Mouse (Mus musculus) urinary bladder, adult 18-20 months (tissue): Measurements from ENCODE around the gene Wdr37.
"Not testable (repeated sequence)": the region's sequence is repeated elsewhere in the genome, so short reads cannot be mapped to it uniquely, and the experiment has no call there.

ENCODE experiments used
- DNase-seq, 2 experiments: peaks; one replicate each; pipeline ENCODE4 v3.0.0; 2022; ENCODE audit warnings: low spot score in 2 of 2, mixed read lengths in 2 of 2

Gene Wdr37

DNA sequence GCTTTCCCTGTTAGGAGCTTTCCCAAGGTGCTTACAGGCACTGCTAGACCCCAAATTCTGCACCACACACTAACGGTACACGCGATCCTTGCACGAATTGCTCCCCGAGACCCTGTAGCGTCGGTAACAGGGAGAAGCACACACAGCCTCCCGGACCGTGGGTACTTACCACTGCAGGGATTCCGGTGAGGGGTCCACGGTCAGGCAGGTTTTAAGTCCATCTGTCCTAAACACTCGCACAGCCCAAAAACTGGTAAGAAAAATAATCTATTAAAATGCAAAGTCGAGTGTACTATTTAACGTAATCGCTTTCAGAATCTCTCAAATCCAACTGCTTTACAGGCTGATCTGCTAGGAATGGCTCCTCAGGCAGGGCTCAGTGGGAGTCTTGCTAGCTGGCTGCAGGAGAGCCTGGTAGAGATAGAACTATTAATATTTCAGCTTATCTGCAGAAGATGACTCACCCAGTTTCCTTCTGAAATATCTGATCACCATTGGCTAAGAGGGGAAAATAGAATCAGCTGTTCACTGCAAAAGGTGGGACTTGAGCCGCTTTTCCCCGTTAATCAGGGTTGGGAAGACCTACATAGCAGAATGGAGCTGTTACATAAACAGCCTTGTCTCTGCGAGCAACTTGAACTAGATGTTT is at the start of gene Wdr37:
Gene Wdr37 (minus strand): TSS at position 596 of the 649 bp plus-strand sequence.
- no peak for DNase-seq

DNA sequence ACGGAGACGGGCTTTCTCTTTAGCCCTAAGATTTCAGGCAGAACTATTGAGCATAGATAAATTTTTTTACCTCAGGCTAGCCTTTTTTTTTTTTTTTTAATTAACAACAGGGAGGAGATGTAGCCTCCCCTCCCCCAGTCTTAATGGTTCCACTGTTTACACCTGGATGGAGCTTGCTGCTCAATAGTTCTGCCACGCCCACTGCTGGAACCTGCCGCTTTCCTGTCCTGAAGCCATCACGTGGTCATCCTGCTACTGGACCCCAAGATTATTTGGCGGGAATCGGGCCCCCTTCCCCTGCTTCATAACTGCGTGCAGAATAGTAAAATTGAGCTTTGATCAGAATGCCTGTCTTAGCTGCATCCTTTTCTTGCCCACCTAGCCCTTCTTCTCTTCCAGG is 42.2 kb upstream of the Wdr37 start:
- DNase-seq: not testable (repeated sequence)

DNA sequence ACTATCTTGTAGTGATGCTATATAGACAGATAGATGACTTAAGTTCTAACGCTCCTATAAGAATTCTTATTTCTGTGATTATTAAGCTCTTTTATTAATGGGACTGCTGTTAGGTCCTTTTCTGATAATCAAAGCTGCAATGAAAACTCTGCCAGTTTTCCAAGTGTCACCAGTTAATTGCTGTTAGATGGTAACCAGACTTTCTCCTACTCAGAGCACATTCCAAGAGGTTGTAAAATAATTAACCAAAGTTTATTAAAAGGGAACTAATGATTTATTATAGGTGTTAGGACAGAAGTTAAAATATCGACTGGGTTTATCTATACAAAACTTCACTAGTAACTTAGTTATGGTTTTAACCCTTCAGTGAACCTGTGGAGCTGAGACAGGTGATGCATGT is 34.3 kb upstream of the Wdr37 start:
- not testable (repeated sequence) for DNase-seq

DNA sequence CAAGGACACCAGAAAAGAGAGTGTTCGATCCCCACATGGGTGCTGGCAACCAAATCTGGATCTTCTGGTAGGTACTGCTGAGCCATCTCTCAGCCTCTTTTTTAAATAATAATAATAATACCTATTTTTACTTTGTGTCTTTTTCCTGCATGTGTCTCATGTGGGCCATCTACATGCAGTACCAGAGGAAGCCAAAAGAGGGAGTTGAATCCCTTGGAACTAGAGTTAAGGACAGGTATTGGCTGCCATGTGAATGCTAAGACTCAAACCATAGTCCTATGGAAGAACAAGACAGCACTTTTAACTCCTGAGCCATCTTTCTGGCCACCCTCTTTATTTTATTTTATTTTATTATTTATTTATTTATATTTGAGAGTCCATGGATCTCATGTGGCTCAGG is 16.9 kb upstream of the Wdr37 start:
- no peak for DNase-seq

DNA sequence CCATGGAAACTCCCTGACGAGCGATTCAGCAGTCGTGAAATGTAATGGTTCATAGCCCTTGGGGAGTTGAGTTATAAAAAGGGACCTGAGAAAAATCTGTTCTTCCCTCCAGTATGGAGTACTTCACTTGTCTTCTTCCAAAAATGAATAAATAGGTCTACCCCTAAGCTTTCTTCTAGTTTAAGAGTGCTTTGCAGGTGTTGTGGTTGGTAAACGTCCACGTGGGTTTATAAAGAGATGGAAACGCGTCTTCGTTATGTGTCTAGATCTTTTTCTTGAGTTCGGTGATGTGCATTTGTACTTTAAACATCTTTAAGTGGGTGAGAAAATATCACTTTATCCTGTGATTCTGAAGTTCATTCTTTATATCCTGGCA is 14.5 kb upstream of the Wdr37 start:
- DNase-seq: no peak

DNA sequence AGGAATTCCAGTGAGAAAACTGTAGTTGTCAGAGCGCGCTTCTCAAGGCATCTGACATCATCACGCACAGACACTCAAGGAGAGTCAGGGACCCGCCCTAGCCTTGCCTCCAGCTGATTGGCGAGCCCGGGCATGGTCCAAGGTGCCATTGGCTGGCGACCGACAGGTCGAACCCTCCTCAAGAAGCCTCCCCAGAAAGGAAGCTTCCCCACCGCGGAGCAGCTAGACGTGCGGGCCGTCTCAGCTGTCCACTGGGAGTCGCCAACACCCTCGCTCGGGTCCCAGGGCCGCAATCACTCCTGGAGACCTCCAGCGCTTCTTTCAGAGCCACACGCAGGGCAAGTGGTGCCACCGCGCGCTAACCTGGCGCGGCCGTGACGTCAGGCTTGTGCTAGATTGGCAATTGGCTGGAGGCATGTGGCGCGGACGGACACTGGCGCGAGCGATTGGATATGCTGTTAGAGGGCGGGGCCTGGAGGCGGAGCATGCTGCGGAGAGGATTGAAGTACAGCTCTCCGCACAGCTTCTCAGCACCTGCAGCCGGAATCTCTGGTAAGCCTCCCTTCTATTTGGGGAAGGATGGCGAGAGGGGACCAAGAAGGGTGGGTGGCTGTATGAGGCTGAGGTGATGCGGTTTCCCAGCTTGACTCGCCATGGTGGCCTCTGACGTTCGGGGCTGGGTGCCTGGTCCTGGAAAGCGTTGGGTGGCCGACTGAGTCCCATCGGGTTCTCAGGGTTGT is 13.9 kb upstream of the Wdr37 start, which contains the start of gene Idi1:
Gene Idi1 (plus strand): TSS at position 57 of the 740 bp plus-strand sequence.
- DNase-seq: peak; percentile 91 to 98

DNA sequence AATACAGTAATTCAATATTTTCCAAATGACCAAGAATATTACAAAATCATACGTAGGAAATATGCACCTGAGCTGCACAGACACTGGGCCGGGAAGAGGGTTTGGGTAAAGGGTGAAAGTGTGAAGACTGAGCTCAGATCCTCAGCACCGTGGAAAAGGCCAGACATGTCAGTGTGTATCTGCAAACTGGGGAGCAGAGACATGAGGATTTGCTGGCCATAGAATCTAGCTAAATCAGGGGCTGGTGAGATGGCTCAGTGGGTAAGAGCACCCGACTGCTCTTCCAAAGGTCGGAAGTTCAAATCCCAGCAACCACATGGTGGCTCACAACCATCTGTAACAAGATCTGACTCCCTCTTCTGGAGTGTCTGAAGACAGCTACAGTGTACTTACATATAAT is 12.2 kb upstream of the Wdr37 start:
- DNase-seq: not testable (repeated sequence)

DNA sequence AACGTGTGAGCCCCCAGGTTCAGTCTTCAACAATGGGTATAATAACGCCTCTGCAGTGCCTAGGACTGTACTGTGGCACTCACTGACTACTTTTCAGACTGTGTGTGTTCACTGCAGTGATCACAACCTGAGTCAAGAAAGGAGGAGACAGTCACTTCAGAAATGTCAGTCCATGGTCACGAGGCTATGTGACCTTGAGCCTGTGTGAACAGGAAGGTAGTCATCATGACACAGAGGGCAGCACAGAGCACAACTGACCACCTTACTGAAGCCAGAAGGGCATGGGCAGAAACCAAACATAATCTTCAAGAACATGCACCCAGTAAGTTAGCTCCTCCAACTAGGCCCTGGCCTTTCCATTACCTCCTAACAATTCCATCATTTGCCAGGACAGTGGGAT is 9.9 kb upstream of the Wdr37 start:
- no peak for DNase-seq

DNA sequence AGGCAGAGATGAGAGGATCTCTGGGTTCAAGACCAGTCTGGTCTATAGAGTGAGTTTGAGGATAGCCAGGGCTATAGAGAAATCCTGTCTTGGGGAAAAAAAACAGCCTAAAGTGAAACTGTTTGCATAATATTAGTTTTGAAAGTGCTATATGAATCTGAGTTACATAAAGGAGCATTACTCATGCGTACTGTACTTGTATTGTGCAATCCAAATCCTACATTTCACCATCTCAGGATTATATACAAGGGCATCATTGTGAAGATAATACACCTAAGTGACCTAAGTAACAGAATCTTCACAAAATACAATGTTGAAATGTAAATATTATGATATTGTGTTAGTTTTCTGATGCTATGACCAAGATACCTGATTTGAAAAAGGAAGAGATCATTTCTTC is 2.1 kb upstream of the Wdr37 start:
- DNase-seq: no peak

DNA sequence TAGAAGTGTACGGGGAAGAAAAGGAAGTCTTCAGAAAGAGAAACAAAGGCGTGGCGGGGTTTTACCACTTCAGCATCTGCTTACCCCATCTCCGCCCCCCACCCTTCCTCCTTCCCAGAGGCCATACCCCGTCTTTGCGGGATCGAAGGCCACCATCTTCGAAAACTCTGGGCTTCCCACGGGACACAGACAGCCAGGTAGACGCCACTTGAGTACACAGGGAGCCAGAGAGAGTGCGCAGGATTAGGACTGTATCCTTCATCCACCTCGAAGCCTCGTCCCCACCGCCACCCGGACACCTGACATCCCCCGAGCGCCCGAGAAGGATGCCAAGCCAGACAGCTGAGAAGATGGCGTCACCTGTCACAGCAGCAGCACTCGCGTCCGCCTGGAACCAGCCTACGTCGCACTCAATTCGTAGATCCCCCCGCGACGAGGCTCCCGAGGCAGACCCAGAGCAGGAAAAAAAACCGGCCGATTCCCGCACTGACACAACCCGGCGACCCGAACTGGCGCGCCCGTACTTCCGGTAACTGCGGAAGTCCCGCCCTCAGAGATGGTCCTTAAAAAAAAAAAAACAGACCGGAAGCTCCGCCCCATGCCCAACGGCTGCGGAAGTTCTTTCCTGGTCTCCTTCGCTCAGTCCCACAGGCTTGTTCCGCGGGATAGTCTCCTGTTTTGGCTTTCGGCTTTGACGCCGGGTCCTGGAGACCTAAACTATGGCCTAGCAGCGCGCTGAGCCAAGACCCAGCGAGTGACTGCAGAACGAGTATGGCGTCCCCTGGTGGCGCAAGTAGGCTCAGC is 997 bp downstream of the Wdr37 start:
- peak; percentile 78 to 84 for DNase-seq

DNA sequence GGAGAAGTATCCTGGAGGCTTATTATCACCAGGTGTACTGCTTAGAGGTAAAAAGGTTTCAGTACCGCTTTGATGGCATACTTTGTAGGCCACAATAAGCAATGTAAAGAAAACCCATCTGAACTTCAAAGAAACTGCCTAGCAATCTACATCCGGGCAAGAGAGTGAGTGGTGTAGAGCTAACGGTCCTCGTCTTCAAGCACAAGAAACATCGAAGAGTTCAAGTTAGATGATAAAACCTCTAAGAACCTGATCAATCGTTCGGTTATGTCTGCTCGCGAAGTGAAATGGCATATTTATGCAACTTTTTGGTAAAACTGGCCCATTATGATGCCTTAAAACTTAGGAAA is 1.6 kb downstream of the Wdr37 start:
- DNase-seq: no peak

DNA sequence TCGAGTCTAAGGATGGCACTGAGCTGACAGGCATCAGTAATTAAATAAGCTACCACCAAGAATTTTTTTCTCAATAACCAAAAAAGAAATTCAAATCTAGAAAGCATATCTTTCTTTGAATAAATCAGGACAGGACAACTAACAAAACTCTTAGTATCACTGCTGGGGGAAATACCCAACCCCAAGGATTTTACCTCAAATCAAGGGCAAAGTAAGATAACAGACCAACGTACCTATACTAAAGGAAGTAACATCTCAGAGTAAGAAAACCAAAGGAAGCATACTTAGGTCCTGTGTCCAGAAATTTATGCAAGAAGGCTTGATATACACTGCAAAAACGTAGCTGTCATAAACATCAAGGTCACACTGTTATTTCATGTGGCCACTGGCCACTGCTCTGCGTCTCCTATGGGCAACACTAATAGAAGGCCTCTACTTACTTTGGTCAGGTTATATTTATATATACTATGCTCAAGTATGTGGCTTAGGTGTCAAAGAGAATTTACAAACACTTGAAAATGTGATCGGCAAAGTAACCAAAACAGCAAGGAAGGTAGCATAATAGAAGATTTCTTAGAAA is 2.0 kb downstream of the Wdr37 start:
- no peak for DNase-seq

DNA sequence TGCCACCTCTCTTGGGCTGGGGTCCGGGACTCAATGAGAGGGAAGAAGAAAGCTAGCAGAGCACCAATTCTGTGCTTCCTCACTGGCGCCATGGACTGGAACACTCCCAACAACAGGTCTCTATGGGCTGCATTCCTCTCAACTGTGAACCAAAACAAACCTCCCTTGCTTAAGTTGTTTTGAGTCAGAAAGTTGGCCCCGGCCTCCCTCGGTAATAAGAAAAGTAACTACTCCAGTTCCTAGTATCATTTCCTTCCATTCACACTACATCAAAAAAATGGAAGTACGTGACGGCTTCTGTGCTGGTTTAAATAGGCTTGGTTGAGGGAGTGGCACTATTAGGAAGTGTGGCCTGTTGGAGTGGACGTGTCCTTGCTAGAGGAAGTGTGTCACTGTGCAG is 5.1 kb downstream of the Wdr37 start:
- no peak for DNase-seq

DNA sequence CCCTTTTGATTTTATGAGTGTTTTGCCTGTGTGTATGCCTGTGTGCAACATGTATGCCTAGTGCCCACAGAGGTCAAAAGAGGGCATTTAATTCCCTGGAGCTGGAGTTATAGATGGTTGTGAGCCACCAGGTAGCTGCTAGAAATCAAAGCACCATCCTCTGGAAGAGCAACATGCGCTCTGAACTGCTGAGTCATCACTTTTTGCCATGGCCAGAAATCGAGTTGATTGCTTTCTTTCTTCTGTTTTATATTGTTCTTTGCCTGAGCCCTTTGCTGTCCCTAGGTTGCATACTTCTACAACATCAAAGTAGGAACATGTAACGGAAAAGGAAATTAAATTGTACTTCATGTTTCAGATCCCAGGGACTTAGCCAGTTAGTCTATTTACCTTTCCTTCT is 6.7 kb downstream of the Wdr37 start:
- DNase-seq: no peak

DNA sequence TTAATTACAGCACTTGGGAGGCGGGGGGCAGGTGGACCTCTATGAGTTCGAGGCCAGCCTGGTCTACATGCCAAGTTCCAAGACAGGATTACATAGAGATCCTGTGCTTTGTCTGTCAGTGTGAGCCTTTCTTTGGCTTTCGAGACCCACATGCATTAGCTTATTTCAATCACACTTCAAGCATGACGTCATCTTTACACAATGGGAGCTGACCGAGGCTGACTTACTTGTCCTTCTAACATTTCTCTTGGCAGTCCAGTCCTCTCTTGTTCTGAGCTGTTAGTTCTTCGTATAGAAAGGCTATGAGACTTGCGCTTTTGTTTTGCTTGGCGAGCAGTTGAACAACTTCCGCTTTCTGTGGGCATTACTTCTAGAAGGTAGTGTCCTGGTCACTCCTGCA is 10.8 kb downstream of the Wdr37 start:
- no peak for DNase-seq

DNA sequence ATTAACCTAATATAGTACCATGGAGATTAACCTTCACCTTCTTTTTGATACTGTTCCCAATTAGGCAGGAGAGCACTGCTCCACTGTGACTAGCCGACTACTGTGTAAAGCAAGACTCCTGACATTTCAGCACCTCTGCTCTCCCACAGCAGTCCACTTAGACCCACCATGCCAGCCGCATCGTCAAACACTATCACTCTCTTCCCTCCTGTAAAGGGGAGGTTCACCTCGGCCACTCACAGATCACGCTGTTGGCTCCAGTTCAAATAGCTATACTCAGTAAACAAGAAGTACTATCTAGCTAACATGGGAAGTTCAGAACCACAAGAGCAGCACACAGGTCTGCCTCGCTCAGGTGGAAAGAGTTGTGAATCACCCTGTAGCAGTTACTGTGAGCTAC is 13.3 kb downstream of the Wdr37 start:
- DNase-seq: no peak

DNA sequence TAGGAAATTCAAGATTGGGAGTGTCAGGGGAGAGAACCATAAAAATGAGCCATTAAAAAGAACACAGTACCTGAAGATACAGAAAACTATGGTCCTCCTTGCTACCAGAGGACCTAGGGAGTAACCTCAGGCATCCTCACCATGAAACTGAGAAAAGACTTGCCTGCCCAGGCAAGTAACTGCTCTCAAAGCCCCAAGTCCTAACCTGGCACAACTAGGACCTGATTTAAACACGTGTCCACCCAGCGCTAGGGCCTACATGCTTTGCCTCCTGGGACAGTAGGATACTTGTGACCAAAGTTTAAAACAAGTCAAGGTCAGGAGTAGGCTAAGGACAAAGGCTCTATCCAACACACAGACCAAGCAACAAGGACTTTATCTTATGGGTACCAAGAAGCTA is 16.9 kb downstream of the Wdr37 start:
- DNase-seq: no peak

DNA sequence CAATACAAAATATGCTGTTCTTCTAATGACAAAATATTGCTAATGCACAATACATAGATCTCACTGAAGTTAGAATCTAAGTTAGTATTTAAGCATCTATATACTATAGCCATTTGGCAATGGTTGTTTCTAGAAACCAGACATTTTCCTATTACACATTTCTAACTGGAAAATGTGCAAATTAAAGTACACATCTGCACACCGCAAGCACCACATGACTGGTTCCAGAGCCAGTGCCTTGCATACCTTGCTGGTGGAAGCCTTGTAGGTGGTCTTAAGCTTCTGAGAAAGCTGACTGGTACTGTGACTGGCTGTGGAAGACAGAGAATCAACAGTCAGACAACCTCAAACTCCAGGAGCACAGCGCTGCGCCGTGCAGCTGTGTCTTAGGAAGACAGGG is 18.3 kb downstream of the Wdr37 start:
- no peak for DNase-seq

DNA sequence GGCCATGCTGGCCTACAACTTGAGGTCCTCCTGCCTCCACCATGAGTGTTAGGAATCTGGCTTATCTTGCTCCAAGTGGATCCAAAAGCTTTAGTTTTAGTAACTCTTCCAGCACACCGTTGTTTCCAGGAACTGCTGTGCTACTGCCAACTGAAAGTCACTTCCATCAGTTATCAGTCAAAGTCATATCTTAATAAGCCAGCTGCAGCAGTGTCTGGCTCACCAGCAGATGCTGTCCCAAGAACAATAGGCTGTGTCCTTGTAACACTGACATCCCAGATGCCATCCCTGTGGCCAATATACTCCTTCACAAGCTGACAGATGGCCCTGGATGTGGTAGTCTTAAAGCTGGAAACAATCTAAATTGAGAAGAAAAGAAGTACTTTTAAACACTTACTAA is 22.4 kb downstream of the Wdr37 start:
- no peak for DNase-seq

DNA sequence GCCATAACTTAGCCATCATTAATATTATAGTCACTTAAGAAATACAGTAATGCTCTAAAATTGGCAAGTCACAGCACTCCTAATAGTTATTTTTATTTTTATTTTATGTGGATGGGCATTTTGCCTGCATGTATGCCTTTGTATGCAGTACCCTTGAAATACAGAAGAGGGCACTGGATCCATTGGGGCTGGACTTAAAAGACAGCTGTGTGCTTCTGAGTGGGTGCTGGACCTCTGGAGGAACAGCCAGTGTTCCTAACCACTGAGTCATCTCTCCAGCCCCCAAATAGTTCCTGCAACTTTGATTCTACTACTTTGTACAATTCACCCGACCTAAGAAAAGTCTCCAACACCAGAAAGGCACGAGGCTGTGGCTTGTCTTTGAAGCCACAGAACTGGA is 24.0 kb downstream of the Wdr37 start:
- no peak for DNase-seq

DNA sequence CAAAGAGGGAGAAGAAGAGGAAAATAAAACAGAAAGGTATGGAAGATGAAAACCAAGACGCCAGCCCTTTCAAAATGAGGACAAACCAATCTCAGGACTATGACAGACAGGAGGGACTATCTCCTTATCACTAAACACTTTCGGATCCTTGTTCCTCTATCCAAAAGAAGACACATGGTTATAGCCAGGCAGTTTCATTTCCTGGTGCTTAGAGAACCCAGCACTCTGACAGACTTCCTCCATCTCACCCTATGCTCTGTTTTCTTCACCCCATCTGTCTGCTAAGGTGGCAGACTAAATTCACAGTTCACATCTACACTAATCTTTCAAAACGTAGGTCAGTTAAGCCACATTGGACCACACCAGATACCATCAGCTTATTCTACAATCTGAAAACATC is 29.4 kb downstream of the Wdr37 start:
- DNase-seq: no peak

DNA sequence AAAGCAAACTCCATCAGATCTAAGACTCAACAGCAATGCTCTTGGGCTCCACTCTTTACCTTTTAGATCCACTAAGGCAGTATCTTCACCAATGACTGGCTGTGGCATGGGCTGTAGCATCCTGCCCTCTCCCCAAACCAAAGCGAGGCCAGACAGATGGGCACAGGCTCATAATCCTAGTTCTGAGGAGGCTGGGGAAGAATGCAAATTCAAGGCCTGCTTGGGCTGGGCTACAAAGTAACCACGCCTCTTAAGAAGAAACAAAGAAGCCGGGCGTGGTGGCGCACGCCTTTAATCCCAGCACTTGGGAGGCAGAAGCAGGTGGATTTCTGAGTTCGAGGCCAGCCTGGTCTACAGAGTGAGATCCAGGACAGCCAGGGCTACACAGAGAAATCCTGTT is 29.9 kb downstream of the Wdr37 start:
- not testable (repeated sequence) for DNase-seq

DNA sequence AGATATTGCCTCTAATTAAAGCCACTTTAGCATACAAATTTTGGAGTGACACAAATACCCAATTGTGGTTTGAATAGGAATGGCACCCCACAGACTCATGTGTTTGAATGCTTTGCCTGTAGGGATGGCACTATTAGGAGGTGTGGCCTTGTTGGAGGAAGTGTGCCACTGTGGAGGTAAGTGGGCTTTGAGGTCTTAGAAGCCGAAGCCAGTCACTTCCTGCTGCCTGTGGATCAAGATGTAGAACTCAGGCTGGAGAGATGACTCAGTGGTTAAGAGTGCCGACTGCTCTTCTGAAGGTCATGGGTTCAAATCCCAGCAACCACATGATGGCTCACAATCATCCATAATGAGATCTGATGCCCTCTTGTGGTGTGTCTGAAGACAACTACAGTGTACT is 30.8 kb downstream of the Wdr37 start:
- no peak for DNase-seq
